Mouse (Mus musculus) kidney, postnatal 0 days (tissue): Measurements from ENCODE around the gene Kcnk13. TPM values are rescaled to one million over a fixed set of nuclear protein-coding genes. Genes with fewer than 3 reads are reported as not detected.
A peak's percentile ranks its signal among the peaks of the same experiment; 100 is the strongest.

Experiments
- ATAC-seq: fragments of 200-750 bp; cut with Nextera tagmentation; replicated peaks from 2 replicates; pipeline ENCODE4 v1.8.0; 2017; ENCODE audit warnings: low read depth, moderate number of reproducible peaks, moderate TSS enrichment, moderate library complexity; ENCODE audit not compliant: low FRiP score
- DNase-seq: peaks from one replicate; pipeline ENCODE4 v3.0.0-alpha.2; 2016; ENCODE audit warnings: low spot score
- H3K27ac ChIP-seq: fragments of 300-500 bp; sonication (generic); 2 replicates; pipeline ENCODE4 v1.5.1; 2014; ENCODE audit warnings: mild to moderate bottlenecking
- H3K27me3 ChIP-seq: fragments of 300-500 bp; sonication (generic); 2 replicates; pipeline ENCODE4 v1.6.1; 2014; ENCODE audit warnings: low read length, mixed read lengths; ENCODE audit not compliant: insufficient read depth
- H3K36me3 ChIP-seq: fragments of 300-500 bp; sonication (generic); 2 replicates; pipeline ENCODE4 v1.6.1; 2014; ENCODE audit warnings: low read length, mixed read lengths; ENCODE audit not compliant: insufficient read depth
- H3K4me1 ChIP-seq: fragments of 300-500 bp; sonication (generic); replicated peaks from 2 replicates; pipeline ENCODE4 v1.6.1; 2014; ENCODE audit warnings: antibody characterized with exemption, low read length, mixed read lengths; ENCODE audit not compliant: insufficient read depth
- H3K4me2 ChIP-seq: fragments of 300-500 bp; sonication (generic); 2 replicates; pipeline ENCODE4 v1.6.1; 2014; ENCODE audit warnings: mild to moderate bottlenecking, low read length, moderate library complexity, mixed read lengths
- H3K4me3 ChIP-seq: fragments of 300-500 bp; sonication (generic); replicated peaks from 2 replicates; pipeline ENCODE4 v1.5.1; 2014; ENCODE audit warnings: low read depth, low read length
- H3K9ac ChIP-seq: fragments of 300-500 bp; sonication (generic); 2 replicates; pipeline ENCODE4 v1.6.1; 2014; ENCODE audit warnings: low read depth, low read length
- H3K9me3 ChIP-seq: fragments of 300-500 bp; sonication (generic); replicated peaks from 2 replicates; pipeline ENCODE4 v1.6.1; 2016; ENCODE audit warnings: low read length, inconsistent platforms, mixed read lengths
- CTCF ChIP-seq: IDR thresholded peaks from 2 replicates; pipeline ENCODE4 v1.5.1; 2016; ENCODE audit warnings: antibody characterized with exemption, low read depth, mild to moderate bottlenecking, moderate library complexity
- WGBS: fragments of 180-500 bp; shearing (Covaris S2); extraction: QIAGEN DNeasy Blood & Tissue Kit; methylation state at CpG from one replicate; pipeline ENCODE4 v1.1.7; 2014; 5-methylcytosine and 5-hydroxymethylcytosine counted together
- polyA plus RNA-seq: library from polyadenylated mRNA; unstranded; fragments of >200 nt; fragmentation: Nextera tagmentation; extraction: Ambion mirVana; gene quantifications from 2 replicates; pipeline ENCODE4 v1.2.1, GENCODE M21; 2015

The Kcnk13 gene
- polyA plus RNA-seq, 1 experiment from 2014 or later: 0.16 TPM

DNA sequence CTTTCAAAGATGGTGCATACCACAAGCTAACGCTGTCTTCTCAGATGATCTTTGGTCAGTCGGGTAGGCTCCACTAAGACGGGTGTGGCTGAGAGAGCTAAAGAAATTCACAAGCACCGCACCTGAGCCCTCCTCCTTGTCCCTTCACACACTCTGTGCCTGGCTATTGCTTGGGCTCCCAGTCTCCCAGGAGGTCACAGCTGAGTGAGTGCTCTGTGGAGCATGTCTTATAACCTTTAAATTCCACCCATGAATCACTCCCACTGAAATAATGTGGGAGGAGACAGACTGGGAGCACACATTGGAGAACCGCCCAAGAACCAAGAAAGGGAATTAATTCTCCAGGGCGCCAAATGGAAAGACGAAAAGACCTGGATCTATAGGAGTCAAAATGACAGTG, 23.6 kb upstream of the Kcnk13 start:
- no peak for TF ChIP-seq CTCF
- Histone ChIP-seq H3K4me1 (no peaks in the 10 kb centered on the region; the same call in 1 of the 2 replicates), H3K9ac (no peak overlapping the region), H3K9me3 (no peaks in the 10 kb centered on the region), H3K4me2 (no peak overlapping the region), H3K27me3 (no peaks in the 10 kb centered on the region), H3K27ac (no peak overlapping the region), H3K36me3 (no peaks in the 10 kb centered on the region), H3K4me3 (no peak overlapping the region)
- DNase-seq (peak; percentile 74), ATAC-seq (peak; percentile 95)
- WGBS: 41% methylated on average over 7 of the region's 7 CpGs

DNA sequence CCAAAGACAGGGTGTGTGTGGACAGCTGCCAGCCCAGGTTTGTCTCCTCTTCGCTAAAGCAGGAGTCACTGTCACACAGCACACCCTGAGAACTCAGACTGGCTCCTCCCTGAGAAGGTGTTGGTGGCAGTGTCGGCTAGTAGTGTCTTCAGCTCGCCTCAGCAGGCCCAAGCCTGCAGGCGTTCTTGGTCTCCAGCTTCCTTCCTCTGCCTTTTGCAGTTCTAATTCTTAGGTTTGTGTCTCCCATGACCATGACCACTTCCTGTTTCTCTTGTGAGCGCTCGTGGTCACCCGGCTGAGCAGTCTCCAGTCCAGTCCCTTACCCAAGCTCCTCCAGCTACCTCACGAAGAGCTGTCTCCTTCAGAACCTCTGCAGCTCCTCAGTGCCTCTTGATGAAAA, 21.9 kb upstream of the Kcnk13 start:
- TF ChIP-seq CTCF: no peak
- WGBS: 80% methylated on average over 8 of the region's 8 CpGs
- Histone ChIP-seq H3K36me3 (0 out of 2 replicates have a peak, but pooled peaks cover 9% of the 10 kb centered on the region), H3K27ac (no peak overlapping the region), H3K27me3 (no peaks in the 10 kb centered on the region), H3K4me1 (no peaks in the 10 kb centered on the region; the same call in 1 of the 2 replicates), H3K9ac (no peak overlapping the region), H3K4me3 (no peak overlapping the region), H3K4me2 (no peak overlapping the region), H3K9me3 (no peaks in the 10 kb centered on the region)
- DNase-seq: no peak
- ATAC-seq: no peak

- no peak overlapping the region for H3K4me3 ChIP-seq
- 0 out of 2 replicates have a peak, but pooled peaks have one; percentile 13 for ATAC-seq
- peak; percentile 41 for DNase-seq
- H3K9ac ChIP-seq: no peak overlapping the region
- no peaks in the 10 kb centered on the region for H3K27me3 ChIP-seq
- WGBS: 57% methylated on average over 7 of the region's 7 CpGs
- TF ChIP-seq CTCF: peak; percentile 66
- no peak overlapping the region for H3K4me2 ChIP-seq
- no peaks in the 10 kb centered on the region for H3K36me3 ChIP-seq
- no peaks in the 10 kb centered on the region for H3K4me1 ChIP-seq
- H3K27ac ChIP-seq: no peak overlapping the region
- H3K9me3 ChIP-seq: no peaks in the 10 kb centered on the region
Observed at GRCm38 (mm10) chr12:99952928-99953327, 11.4 kb upstream of the Kcnk13 start.

- no peak overlapping the region for H3K4me3 ChIP-seq
- no peaks in the 10 kb centered on the region for H3K36me3 ChIP-seq
- H3K27me3 ChIP-seq: 0 out of 2 replicates have a peak, but pooled peaks cover 5% of the 10 kb centered on the region
- H3K4me2 ChIP-seq: no peak overlapping the region
- no peak overlapping the region for H3K9ac ChIP-seq
- no peaks in the 10 kb centered on the region for H3K4me1 ChIP-seq
- no peak for ATAC-seq
- H3K9me3 ChIP-seq: no peaks in the 10 kb centered on the region
- 84% methylated on average over 7 of the region's 7 CpGs for WGBS
- no peak overlapping the region for H3K27ac ChIP-seq
- no peak for TF ChIP-seq CTCF
- no peak for DNase-seq
Observed at GRCm38 (mm10) chr12:99956411-99956810, 7.9 kb upstream of the Kcnk13 start.

- ATAC-seq (no peak), DNase-seq (no peak)
- no peak overlapping the region for H3K9ac ChIP-seq
- H3K9me3 ChIP-seq: no peaks in the 10 kb centered on the region
- no peak for TF ChIP-seq CTCF
- no peak overlapping the region for H3K4me2 ChIP-seq
- 48% methylated on average over 9 of the region's 9 CpGs for WGBS
- 0 out of 2 replicates have a peak, but pooled peaks cover 9% of the 10 kb centered on the region for H3K27me3 ChIP-seq
- no peaks in the 10 kb centered on the region for H3K36me3 ChIP-seq
- H3K4me1 ChIP-seq: no peaks in the 10 kb centered on the region
- no peak overlapping the region for H3K27ac ChIP-seq
- no peak overlapping the region for H3K4me3 ChIP-seq
Observed at GRCm38 (mm10) chr12:99958068-99959060, 5.9 kb upstream of the Kcnk13 start.

GRCm38 (mm10) chr12:99959291-99959690, 5.0 kb upstream of the Kcnk13 start:
- no peak for TF ChIP-seq CTCF

More at GRCm38 (mm10) chr12:99959291-99959690, 5.0 kb upstream of the Kcnk13 start:
- DNase-seq (no peak), ATAC-seq (no peak)
- no peak overlapping the region for H3K9ac ChIP-seq
- H3K4me2 ChIP-seq: no peak overlapping the region
- H3K4me3 ChIP-seq: no peak overlapping the region
- no peaks in the 10 kb centered on the region for H3K9me3 ChIP-seq
- peaks cover under 1% of the 10 kb centered on the region; the same call in 1 of the 2 replicates for H3K4me1 ChIP-seq
- peaks cover 18% of the 10 kb centered on the region for H3K27me3 ChIP-seq
- no peaks in the 10 kb centered on the region for H3K36me3 ChIP-seq
- no peak overlapping the region for H3K27ac ChIP-seq
